Mouse (Mus musculus) intestine, embryonic 15.5 days (tissue): Measurements from ENCODE around the gene Mcu. TPM values are rescaled to one million over a fixed set of nuclear protein-coding genes. Genes with fewer than 3 reads are reported as not detected.

Experiments
- ATAC-seq: fragments of 200-750 bp; cut with Nextera tagmentation; 2 replicates; pipeline ENCODE4 v1.8.0; 2017; ENCODE audit warnings: moderate TSS enrichment, moderate library complexity
- H3K27ac ChIP-seq: fragments of 300-500 bp; sonication (generic); 2 replicates; pipeline ENCODE4 v1.5.1; 2015; ENCODE audit warnings: mild to moderate bottlenecking, inconsistent platforms
- H3K27me3 ChIP-seq: fragments of 300-500 bp; sonication (generic); replicated peaks from 2 replicates; pipeline ENCODE4 v1.6.1; 2015; ENCODE audit warnings: inconsistent platforms
- H3K36me3 ChIP-seq: fragments of 300-500 bp; sonication (generic); 2 replicates; pipeline ENCODE4 v1.6.1; 2015; ENCODE audit warnings: inconsistent platforms
- H3K4me1 ChIP-seq: fragments of 300-500 bp; sonication (generic); replicated peaks from 2 replicates; pipeline ENCODE4 v1.6.1; 2015; ENCODE audit warnings: inconsistent platforms
- H3K4me2 ChIP-seq: fragments of 300-500 bp; sonication (generic); replicated peaks from 2 replicates; pipeline ENCODE4 v1.6.1; 2015; ENCODE audit warnings: mild to moderate bottlenecking, inconsistent platforms
- H3K4me3 ChIP-seq: fragments of 300-500 bp; sonication (generic); replicated peaks from 2 replicates; pipeline ENCODE4 v1.5.1; 2015; ENCODE audit warnings: inconsistent platforms
- H3K9ac ChIP-seq: fragments of 300-500 bp; sonication (generic); 2 replicates; pipeline ENCODE4 v1.6.1; 2015; ENCODE audit warnings: inconsistent platforms
- H3K9me3 ChIP-seq: fragments of 300-500 bp; sonication (generic); 2 replicates; pipeline ENCODE4 v1.6.1; 2016; ENCODE audit warnings: inconsistent platforms
- WGBS: fragments of 180-500 bp; shearing (Covaris S2); methylation state at CpG from one replicate; pipeline ENCODE4 v1.1.7; 2015; 5-methylcytosine and 5-hydroxymethylcytosine counted together
- polyA plus RNA-seq: library from polyadenylated mRNA; unstranded; fragments of >200 nt; fragmentation: Nextera tagmentation; extraction: Ambion mirVana; gene quantifications from 2 replicates; pipeline ENCODE4 v1.2.1, GENCODE M21; 2015

Gene Mcu
- polyA plus RNA-seq, 1 experiment from 2014 or later, result 72.6 TPM

- no peak overlapping the region for H3K9ac ChIP-seq
- no peaks in the 10 kb centered on the region for H3K9me3 ChIP-seq
- no peak overlapping the region for H3K4me2 ChIP-seq
- H3K27me3 ChIP-seq, result no peaks in the 10 kb centered on the region
- no peak overlapping the region for H3K4me3 ChIP-seq
- WGBS, result 40% methylated on average over 5 of the region's 5 CpGs
- H3K27ac ChIP-seq, result no peak overlapping the region
- peaks cover 13% of the 10 kb centered on the region; the same call in 1 of the 2 replicates for H3K4me1 ChIP-seq
- peak; percentile 82 for ATAC-seq
- H3K36me3 ChIP-seq, result no peaks in the 10 kb centered on the region
Measured at GRCm38 (mm10) chr10:59603843-59604242, 12.6 kb downstream of the Mcu start.

- Histone ChIP-seq H3K36me3 (no peaks in the 10 kb centered on the region), H3K27me3 (no peaks in the 10 kb centered on the region), H3K9me3 (no peaks in the 10 kb centered on the region), H3K27ac (no peak overlapping the region), H3K4me1 (peaks cover 13% of the 10 kb centered on the region; the same call in 1 of the 2 replicates), H3K4me3 (no peak overlapping the region), H3K4me2 (no peak overlapping the region), H3K9ac (no peak overlapping the region)
- 51% methylated on average over 14 of the region's 14 CpGs for WGBS
- no peak for ATAC-seq
Measured at GRCm38 (mm10) chr10:59602891-59603290, 13.6 kb downstream of the Mcu start.

GRCm38 (mm10) chr10:59602043-59602442 lies 14.4 kb downstream of the Mcu start:
- Histone ChIP-seq H3K9me3 (no peaks in the 10 kb centered on the region), H3K36me3 (0 out of 2 replicates have a peak, but pooled peaks cover 5% of the 10 kb centered on the region), H3K27ac (no peak overlapping the region), H3K4me1 (peaks cover 13% of the 10 kb centered on the region; the same call in 1 of the 2 replicates), H3K4me3 (no peak overlapping the region), H3K4me2 (no peak overlapping the region), H3K9ac (no peak overlapping the region), H3K27me3 (no peaks in the 10 kb centered on the region)
- 67% methylated on average over 8 of the region's 8 CpGs for WGBS
- ATAC-seq, result no peak

GRCm38 (mm10) chr10:59600516-59600915 lies 16.0 kb downstream of the Mcu start:
- H3K36me3 ChIP-seq, result 0 out of 2 replicates have a peak, but pooled peaks cover 7% of the 10 kb centered on the region
- ATAC-seq, result no peak
- no peak overlapping the region for H3K4me3 ChIP-seq
- H3K9ac ChIP-seq, result no peak overlapping the region
- no peaks in the 10 kb centered on the region for H3K9me3 ChIP-seq
- no peak overlapping the region for H3K4me2 ChIP-seq
- H3K4me1 ChIP-seq, result peaks cover 13% of the 10 kb centered on the region; the same call in 1 of the 2 replicates
- WGBS, result 76% methylated on average over 8 of the region's 8 CpGs
- H3K27me3 ChIP-seq, result no peaks in the 10 kb centered on the region
- H3K27ac ChIP-seq, result no peak overlapping the region

GRCm38 (mm10) chr10:59593826-59594570 lies 22.5 kb downstream of the Mcu start:
- peak; percentile 28; the same call in 1 of the 2 replicates for ATAC-seq
- H3K4me2 ChIP-seq, result no peak overlapping the region
- WGBS, result 80% methylated on average over 13 of the region's 13 CpGs

GRCm38 (mm10) chr10:59590606-59591005 lies 25.9 kb downstream of the Mcu start:
- Histone ChIP-seq H3K27ac (no peak overlapping the region), H3K9me3 (no peaks in the 10 kb centered on the region), H3K4me3 (no peak overlapping the region), H3K36me3 (0 out of 2 replicates have a peak, but pooled peaks cover 3% of the 10 kb centered on the region), H3K4me1 (no peaks in the 10 kb centered on the region), H3K9ac (no peak overlapping the region), H3K4me2 (no peak overlapping the region), H3K27me3 (no peaks in the 10 kb centered on the region)
- 94% methylated on average over 9 of the region's 9 CpGs for WGBS
- no peak for ATAC-seq

More at GRCm38 (mm10) chr10:59593826-59594570, 22.5 kb downstream of the Mcu start:
- Histone ChIP-seq H3K4me1 (no peaks in the 10 kb centered on the region), H3K27me3 (no peaks in the 10 kb centered on the region), H3K9me3 (no peaks in the 10 kb centered on the region), H3K9ac (no peak overlapping the region), H3K27ac (no peak overlapping the region), H3K4me3 (no peak overlapping the region), H3K36me3 (0 out of 2 replicates have a peak, but pooled peaks cover 10% of the 10 kb centered on the region)

- 87% methylated on average over 13 of the region's 13 CpGs for WGBS
- H3K27ac ChIP-seq, result no peak overlapping the region
- H3K27me3 ChIP-seq, result no peaks in the 10 kb centered on the region
- H3K4me2 ChIP-seq, result 0 out of 2 replicates have a peak overlapping the region, but pooled peaks have one; percentile 0
- no peak overlapping the region for H3K4me3 ChIP-seq
- ATAC-seq, result no peak
- H3K36me3 ChIP-seq, result 0 out of 2 replicates have a peak, but pooled peaks cover 1% of the 10 kb centered on the region
- H3K4me1 ChIP-seq, result no peaks in the 10 kb centered on the region
- H3K9me3 ChIP-seq, result no peaks in the 10 kb centered on the region
- no peak overlapping the region for H3K9ac ChIP-seq
Measured at GRCm38 (mm10) chr10:59589856-59590255, 26.6 kb downstream of the Mcu start.

- Histone ChIP-seq H3K9ac (no peak overlapping the region), H3K4me3 (no peak overlapping the region), H3K27me3 (no peaks in the 10 kb centered on the region), H3K4me2 (no peak overlapping the region), H3K4me1 (no peaks in the 10 kb centered on the region), H3K27ac (no peak overlapping the region), H3K36me3 (no peaks in the 10 kb centered on the region), H3K9me3 (no peaks in the 10 kb centered on the region)
- WGBS, result 83% methylated on average over 7 of the region's 7 CpGs
- ATAC-seq, result no peak
Measured at GRCm38 (mm10) chr10:59589420-59589819, 27.1 kb downstream of the Mcu start.

GRCm38 (mm10) chr10:59588135-59588534 lies 28.4 kb downstream of the Mcu start:
- no peaks in the 10 kb centered on the region for H3K4me1 ChIP-seq
- H3K27me3 ChIP-seq, result no peaks in the 10 kb centered on the region
- no peak for ATAC-seq
- WGBS, result 88% methylated on average over 7 of the region's 7 CpGs
- no peak overlapping the region for H3K4me2 ChIP-seq
- H3K9ac ChIP-seq, result no peak overlapping the region
- no peak overlapping the region for H3K4me3 ChIP-seq
- H3K27ac ChIP-seq, result no peak overlapping the region
- no peaks in the 10 kb centered on the region for H3K9me3 ChIP-seq
- no peaks in the 10 kb centered on the region for H3K36me3 ChIP-seq

- no peak for ATAC-seq
- Histone ChIP-seq H3K36me3 (no peaks in the 10 kb centered on the region; the same call in 1 of the 2 replicates), H3K4me1 (no peaks in the 10 kb centered on the region), H3K27me3 (no peaks in the 10 kb centered on the region), H3K27ac (no peak overlapping the region), H3K4me2 (no peak overlapping the region), H3K9me3 (no peaks in the 10 kb centered on the region), H3K4me3 (no peak overlapping the region), H3K9ac (no peak overlapping the region)
- 82% methylated on average over 15 of the region's 15 CpGs for WGBS
Measured at GRCm38 (mm10) chr10:59586821-59587220, 29.7 kb downstream of the Mcu start.

GRCm38 (mm10) chr10:59585621-59586020 lies 30.9 kb downstream of the Mcu start:
- H3K27ac ChIP-seq, result no peak overlapping the region
- H3K4me3 ChIP-seq, result no peak overlapping the region
- no peaks in the 10 kb centered on the region for H3K9me3 ChIP-seq
- H3K36me3 ChIP-seq, result no peaks in the 10 kb centered on the region; the same call in 1 of the 2 replicates
- no peak for ATAC-seq
- H3K4me1 ChIP-seq, result no peaks in the 10 kb centered on the region
- H3K27me3 ChIP-seq, result no peaks in the 10 kb centered on the region
- H3K9ac ChIP-seq, result no peak overlapping the region
- H3K4me2 ChIP-seq, result no peak overlapping the region
- WGBS, result 86% methylated on average over 5 of the region's 5 CpGs

GRCm38 (mm10) chr10:59581826-59582543 lies 34.5 kb downstream of the Mcu start:
- H3K9ac ChIP-seq, result no peak overlapping the region
- no peak overlapping the region for H3K4me3 ChIP-seq
- H3K36me3 ChIP-seq, result no peaks in the 10 kb centered on the region; the same call in 1 of the 2 replicates
- no peaks in the 10 kb centered on the region for H3K9me3 ChIP-seq
- 91% methylated on average over 1 of the region's 1 CpGs for WGBS
- ATAC-seq, result no peak
- no peak overlapping the region for H3K27ac ChIP-seq
- no peaks in the 10 kb centered on the region for H3K27me3 ChIP-seq
- H3K4me2 ChIP-seq, result no peak overlapping the region
- H3K4me1 ChIP-seq, result peaks cover 10% of the 10 kb centered on the region
